12 mouse cellular contexts compared by ENCODE assay signal in genomic region chr19:37579607-37580006, GRCm38 (mm10). TPM values are rescaled to one million over a fixed set of nuclear protein-coding genes. Genes with fewer than 3 reads are reported as not detected.
A peak's percentile ranks its signal among the peaks of the same experiment; 100 is the strongest.
DNase-seq lines count a peak whose midpoint lies in the region; ATAC-seq and TF ChIP-seq lines count a peak whose summit lies in the region.
"Had no signal": no experiment of that assay in that cellular context is flagged by ENCODE, and none has a peak within 500 bp of the region (broad histone marks: within the 10 kb centered on the region; RNA-seq: fewer than 3 reads in every experiment).

No protein-coding gene starts in this region.

- H3K4me1 ChIP-seq in forebrain, embryonic 10.5 days: peaks cover 9% of the 10 kb centered on the region
- H3K4me1 ChIP-seq in forebrain, embryonic 11.5 days (replicated peaks; ENCODE audit: control insufficient read depth, insufficient read depth, low read length): no peaks in the 10 kb centered on the region
- H3K4me1 ChIP-seq in heart, postnatal 0 days (ENCODE audit: control insufficient read depth, insufficient read depth): no peaks in the 10 kb centered on the region
- H3K4me1 ChIP-seq in lung, postnatal 0 days (ENCODE audit: insufficient read depth, low read depth, low read length): no peaks in the 10 kb centered on the region
- H3K4me1 ChIP-seq in embryonic facial prominence, embryonic 14.5 days (ENCODE audit: control insufficient read depth, insufficient read depth, low read length): no peaks in the 10 kb centered on the region
- H3K4me1 ChIP-seq: limb, embryonic 12.5 days had no signal

- DNase-seq in forebrain, embryonic 10.5 days (ENCODE audit: extremely low spot score, low spot score): no peak
- no peak for DNase-seq in forebrain, embryonic 11.5 days (ENCODE audit: low spot score)
- peak; percentile 41 for DNase-seq in heart, postnatal 0 days (ENCODE audit: low spot score)
- DNase-seq in heart, postnatal 36 days: no peak
- peak; percentile 16 for DNase-seq in lung, postnatal 0 days (ENCODE audit: low spot score)
- DNase-seq in lung, postnatal 14 days: no peak
- DNase-seq in embryonic facial prominence, embryonic 14.5 days (ENCODE audit: low spot score): peak; percentile 20
- DNase-seq in MN1 (ENCODE audit: low spot score): no peak
- DNase-seq: adrenal gland, postnatal 14 days; gastrocnemius, postnatal 10 days; thymus, adult 2 months had no signal

- H3K9me3 ChIP-seq in forebrain, embryonic 10.5 days: no peaks in the 10 kb centered on the region
- H3K9me3 ChIP-seq in forebrain, embryonic 11.5 days (ENCODE audit: control insufficient read depth, low read length): no peaks in the 10 kb centered on the region
- no peaks in the 10 kb centered on the region for H3K9me3 ChIP-seq in heart, postnatal 0 days (replicated peaks; ENCODE audit: control insufficient read depth, low read length)
- H3K9me3 ChIP-seq in lung, postnatal 0 days (ENCODE audit: low read length): no peaks in the 10 kb centered on the region
- H3K9me3 ChIP-seq in embryonic facial prominence, embryonic 14.5 days (ENCODE audit: control insufficient read depth, low read length): no peaks in the 10 kb centered on the region
- H3K9me3 ChIP-seq: limb, embryonic 12.5 days had no signal

- peak overlapping the region; percentile 48; the same call in 1 of the 2 replicates for H3K27ac ChIP-seq in forebrain, embryonic 10.5 days
- no peak overlapping the region for H3K27ac ChIP-seq in forebrain, embryonic 11.5 days (ENCODE audit: low read depth, low read length)
- no peak overlapping the region for H3K27ac ChIP-seq in heart, postnatal 0 days (ENCODE audit: low read depth)
- H3K27ac ChIP-seq in lung, postnatal 0 days (ENCODE audit: low read length): no peak overlapping the region
- no peak overlapping the region for H3K27ac ChIP-seq in embryonic facial prominence, embryonic 14.5 days (replicated peaks; ENCODE audit: low read depth, low read length)
- H3K27ac ChIP-seq: limb, embryonic 12.5 days had no signal

- no peak for TF ChIP-seq CTCF in heart, postnatal 0 days (IDR thresholded peaks at IDR 0.05; ENCODE audit: low read depth)
- TF ChIP-seq CTCF in lung, postnatal 0 days (IDR thresholded peaks at IDR 0.05): no peak

- TF ChIP-seq EP300 in heart, postnatal 0 days (IDR thresholded peaks at IDR 0.05; ENCODE audit: low read depth): 0 out of 2 replicates have a peak, but pooled peaks have one; percentile 23
- TF ChIP-seq EP300 in lung, postnatal 0 days (IDR thresholded peaks at IDR 0.05): no peak

- no peaks in the 10 kb centered on the region for H3K27me3 ChIP-seq in forebrain, embryonic 10.5 days (ENCODE audit: poor library complexity, severe bottlenecking)
- no peaks in the 10 kb centered on the region for H3K27me3 ChIP-seq in forebrain, embryonic 11.5 days (ENCODE audit: control insufficient read depth, insufficient read depth, low read length)
- no peaks in the 10 kb centered on the region for H3K27me3 ChIP-seq in heart, postnatal 0 days (ENCODE audit: control insufficient read depth, insufficient read depth, low read length)
- H3K27me3 ChIP-seq in lung, postnatal 0 days (replicated peaks; ENCODE audit: insufficient read depth, low read length): no peaks in the 10 kb centered on the region
- no peaks in the 10 kb centered on the region for H3K27me3 ChIP-seq in embryonic facial prominence, embryonic 14.5 days (replicated peaks; ENCODE audit: control insufficient read depth, insufficient read depth, low read length)
- H3K27me3 ChIP-seq: limb, embryonic 12.5 days had no signal

- 71% methylated on average over 4 of the region's 4 CpGs for WGBS in forebrain, embryonic 10.5 days
- 68% methylated on average over 4 of the region's 4 CpGs for WGBS in forebrain, embryonic 11.5 days
- WGBS in heart, postnatal 0 days: 36% methylated on average over 4 of the region's 4 CpGs
- 30% methylated on average over 4 of the region's 4 CpGs for WGBS in lung, postnatal 0 days
- WGBS in embryonic facial prominence, embryonic 14.5 days: 36% methylated on average over 4 of the region's 4 CpGs

- no peak for ATAC-seq in forebrain, embryonic 11.5 days (replicated peaks; ENCODE audit: low FRiP score)
- peak; percentile 85 for ATAC-seq in heart, postnatal 0 days (ENCODE audit: insufficient read depth, low read depth)
- peak; percentile 76 for ATAC-seq in lung, postnatal 0 days
- peak; percentile 50; the same call in 1 of the 2 replicates for ATAC-seq in embryonic facial prominence, embryonic 14.5 days (ENCODE audit: low read depth)

- H3K4me2 ChIP-seq in forebrain, embryonic 11.5 days (ENCODE audit: low read depth, low read length, severe bottlenecking): no peak overlapping the region
- H3K4me2 ChIP-seq in heart, postnatal 0 days (ENCODE audit: low read depth, low read length): no peak overlapping the region
- H3K4me2 ChIP-seq in lung, postnatal 0 days (replicated peaks; ENCODE audit: low read depth, low read length): no peak overlapping the region
- no peak overlapping the region for H3K4me2 ChIP-seq in embryonic facial prominence, embryonic 14.5 days (ENCODE audit: low read depth, low read length)
- H3K4me2 ChIP-seq: limb, embryonic 12.5 days had no signal

- intact Hi-C loops in heart, postnatal 36 days (cut with DNase I): no loop called here

- no peak overlapping the region for H3K4me3 ChIP-seq in forebrain, embryonic 10.5 days
- H3K4me3 ChIP-seq in forebrain, embryonic 11.5 days (ENCODE audit: low read depth, low read length): no peak overlapping the region
- no peak overlapping the region for H3K4me3 ChIP-seq in heart, postnatal 0 days (ENCODE audit: low read depth, low read length)
- no peak overlapping the region for H3K4me3 ChIP-seq in lung, postnatal 0 days (ENCODE audit: low read depth, low read length)
- no peak overlapping the region for H3K4me3 ChIP-seq in embryonic facial prominence, embryonic 14.5 days (ENCODE audit: low read depth, low read length)
- H3K4me3 ChIP-seq: limb, embryonic 12.5 days had no signal

- H3K36me3 ChIP-seq in forebrain, embryonic 10.5 days (replicated peaks): no peaks in the 10 kb centered on the region
- H3K36me3 ChIP-seq in forebrain, embryonic 11.5 days (ENCODE audit: control insufficient read depth, insufficient read depth, low read length): no peaks in the 10 kb centered on the region
- peaks cover 23% of the 10 kb centered on the region for H3K36me3 ChIP-seq in heart, postnatal 0 days (replicated peaks; ENCODE audit: control insufficient read depth, insufficient read depth, low read length)
- H3K36me3 ChIP-seq in lung, postnatal 0 days (ENCODE audit: insufficient read depth, low read length): no peaks in the 10 kb centered on the region
- H3K36me3 ChIP-seq in embryonic facial prominence, embryonic 14.5 days (ENCODE audit: control insufficient read depth, insufficient read depth, low read length): no peaks in the 10 kb centered on the region
- H3K36me3 ChIP-seq: limb, embryonic 12.5 days had no signal

- no peak overlapping the region for H3K9ac ChIP-seq in forebrain, embryonic 11.5 days (ENCODE audit: low read length)
- H3K9ac ChIP-seq in heart, postnatal 0 days (replicated peaks; ENCODE audit: low read depth, low read length): no peak overlapping the region
- no peak overlapping the region for H3K9ac ChIP-seq in lung, postnatal 0 days (replicated peaks; ENCODE audit: low read depth)
- no peak overlapping the region for H3K9ac ChIP-seq in embryonic facial prominence, embryonic 14.5 days (ENCODE audit: low read depth, low read length)
- H3K9ac ChIP-seq: limb, embryonic 12.5 days had no signal

RNA-seq across cellular contexts. Expression of gene Exoc6, which starts 29.4 kb away (rescaled TPM):
- polyA plus RNA-seq in forebrain, embryonic 10.5 days (2016; fragmentation: Nextera tagmentation; extraction: Ambion mirVana): 9.3 and 9.6 TPM in 2 replicates
- polyA plus RNA-seq in forebrain, embryonic 11.5 days (2014; fragmentation: Nextera tagmentation; extraction: Ambion mirVana): 9.1 and 10.2 TPM in 2 replicates
- 19.9 and 24.2 TPM in 2 replicates for total RNA-seq in heart, postnatal 0 days (2014; rRNA removed; ENCODE audit: low replicate concordance)
- polyA plus RNA-seq in heart, postnatal 0 days (2015; fragmentation: Nextera tagmentation; extraction: Ambion mirVana): 18.2 and 20.8 TPM in 2 replicates
- 10 to 100 TPM; 32.6 to 32.9 TPM for total RNA-seq in heart, postnatal 36 days (2021)
- polyA plus RNA-seq in lung, postnatal 0 days (2015; fragmentation: Nextera tagmentation; extraction: Ambion mirVana): 11.3 and 11.9 TPM in 2 replicates
- 10.7 and 13.0 TPM in 2 replicates for polyA plus RNA-seq in embryonic facial prominence, embryonic 14.5 days (2014; fragmentation: Nextera tagmentation; extraction: Ambion mirVana)

Comparison
In these comparisons a context has a peak if more than half of its experiments do, and no peak if none do; other contexts are left out.
1. DNase-seq: peak in heart, postnatal 0 days (single experiment), lung, postnatal 0 days (single experiment) and embryonic facial prominence, embryonic 14.5 days (single experiment); none in forebrain, embryonic 10.5 days (single experiment), forebrain, embryonic 11.5 days (single experiment), heart, postnatal 36 days (0 of 2), lung, postnatal 14 days (single experiment) and MN1 (single experiment).